Comparison of ENCODE assay signal across 19 mouse cellular contexts in genomic region chr12:85955062-85955461, GRCm38 (mm10).
DNase-seq lines count a peak whose midpoint lies in the region; ATAC-seq and TF ChIP-seq lines count a peak whose summit lies in the region.
"Had no signal": no experiment of that assay in that cellular context is flagged by ENCODE, and none has a peak within 500 bp of the region (broad histone marks: within the 10 kb centered on the region; RNA-seq: fewer than 3 reads in every experiment).

No protein-coding gene starts in this region.

- no peaks in the 10 kb centered on the region for H3K9me3 ChIP-seq in hindbrain, postnatal 0 days (ENCODE audit: low read length)
- no peaks in the 10 kb centered on the region for H3K9me3 ChIP-seq in hindbrain, embryonic 11.5 days (ENCODE audit: control insufficient read depth, low read length)
- no peaks in the 10 kb centered on the region for H3K9me3 ChIP-seq in limb, embryonic 13.5 days
- H3K9me3 ChIP-seq: embryonic facial prominence, embryonic 12.5 days; forebrain, embryonic 12.5 days; heart, embryonic 13.5 days; hindbrain, embryonic 13.5 days had no signal

- 0 out of 2 replicates have a peak, but pooled peaks have one; percentile 7 for TF ChIP-seq CTCF in hindbrain, postnatal 0 days (IDR thresholded peaks at IDR 0.05; ENCODE audit: low read depth)
- no peak; the same call in 1 of the 2 replicates for TF ChIP-seq CTCF in left cerebral cortex, adult 2 months (IDR thresholded peaks at IDR 0.05)
- peak; percentile 32; the same call in 1 of the 2 replicates for TF ChIP-seq CTCF in embryonic fibroblast, embryonic 13.5 days (IDR thresholded peaks at IDR 0.05; ENCODE audit: borderline replicate concordance, insufficient read depth, low read length)

- H3K36me3 ChIP-seq in hindbrain, postnatal 0 days (ENCODE audit: insufficient read depth, low read length), result no peaks in the 10 kb centered on the region
- no peaks in the 10 kb centered on the region for H3K36me3 ChIP-seq in hindbrain, embryonic 11.5 days (ENCODE audit: control insufficient read depth, insufficient read depth, low read length)
- H3K36me3 ChIP-seq in limb, embryonic 13.5 days, result peaks cover 3% of the 10 kb centered on the region; the same call in 1 of the 2 replicates
- H3K36me3 ChIP-seq: embryonic facial prominence, embryonic 12.5 days; forebrain, embryonic 12.5 days had no signal

- 70% methylated on average over 8 of the region's 8 CpGs for WGBS in hindbrain, postnatal 0 days
- WGBS in hindbrain, embryonic 11.5 days, result 70% methylated on average over 8 of the region's 8 CpGs
- WGBS in limb, embryonic 13.5 days, result 48% methylated on average over 8 of the region's 8 CpGs

- H3K4me3 ChIP-seq in hindbrain, postnatal 0 days (ENCODE audit: low read length), result no peak overlapping the region
- H3K4me3 ChIP-seq in hindbrain, embryonic 11.5 days (ENCODE audit: low read depth, low read length), result no peak overlapping the region
- no peak overlapping the region for H3K4me3 ChIP-seq in left cerebral cortex, adult 2 months
- H3K4me3 ChIP-seq in embryonic fibroblast, embryonic 13.5 days (ENCODE audit: insufficient read depth, low read length), result no peak overlapping the region
- no peak overlapping the region for H3K4me3 ChIP-seq in limb, embryonic 13.5 days
- H3K4me3 ChIP-seq: embryonic facial prominence, embryonic 12.5 days; forebrain, embryonic 12.5 days; heart, embryonic 13.5 days; hindbrain, embryonic 13.5 days had no signal

- intact Hi-C loops in left cerebral cortex, adult 2 months (cut with DNase I), result no loop called here
- intact Hi-C loops in left cerebral cortex, postnatal 4 days (cut with DNase I), result loop anchor here (5.0 kb wide), 1 partner anchor 122 kb away; the partner anchor contains the start of gene Tgfb3

- no peak for DNase-seq in hindbrain, postnatal 0 days (ENCODE audit: low spot score)
- DNase-seq in hindbrain, embryonic 11.5 days (ENCODE audit: low spot score), result no peak
- DNase-seq in left cerebral cortex, adult 2 months (ENCODE audit: extremely low spot score in 1 of 2, low spot score in 2 of 2), result no peak
- DNase-seq in left cerebral cortex, postnatal 4 days, result no peak
- DNase-seq in adrenal gland, postnatal 14 days, result no peak
- no peak for DNase-seq in thymus, postnatal 4 days
- DNase-seq: adrenal gland, postnatal 10 days; cerebellum, adult 11-12 months; cerebellum, adult 9-10 months; cerebellum, postnatal 25 days; forebrain, postnatal 0 days; gastrocnemius, postnatal 14 days; heart, postnatal 4 days had no signal

- no peak for ATAC-seq in hindbrain, postnatal 0 days
- no peak for ATAC-seq in hindbrain, embryonic 11.5 days (ENCODE audit: low FRiP score)
- no peak for ATAC-seq in limb, embryonic 13.5 days (ENCODE audit: low FRiP score, low read depth)
- ATAC-seq: forebrain, postnatal 0 days had no signal

- H3K9ac ChIP-seq in hindbrain, postnatal 0 days (replicated peaks; ENCODE audit: low read length), result no peak overlapping the region
- no peak overlapping the region for H3K9ac ChIP-seq in hindbrain, embryonic 11.5 days (ENCODE audit: low read depth, low read length)
- no peak overlapping the region for H3K9ac ChIP-seq in limb, embryonic 13.5 days
- H3K9ac ChIP-seq: embryonic facial prominence, embryonic 12.5 days; forebrain, embryonic 12.5 days; forebrain, postnatal 0 days; heart, embryonic 13.5 days; hindbrain, embryonic 13.5 days had no signal

- H3K27ac ChIP-seq in hindbrain, postnatal 0 days, result no peak overlapping the region
- H3K27ac ChIP-seq in hindbrain, embryonic 11.5 days (ENCODE audit: low read depth, low read length), result no peak overlapping the region
- peak overlapping the region; percentile 56 for H3K27ac ChIP-seq in left cerebral cortex, adult 2 months
- no peak overlapping the region for H3K27ac ChIP-seq in embryonic fibroblast, embryonic 13.5 days (ENCODE audit: insufficient read depth, low read length)
- peak overlapping the region; percentile 53; the same call in 1 of the 2 replicates for H3K27ac ChIP-seq in limb, embryonic 13.5 days
- H3K27ac ChIP-seq: embryonic facial prominence, embryonic 12.5 days; forebrain, embryonic 12.5 days; heart, embryonic 13.5 days; hindbrain, embryonic 13.5 days had no signal

- no peaks in the 10 kb centered on the region for H3K27me3 ChIP-seq in hindbrain, postnatal 0 days (ENCODE audit: insufficient read depth, low read length)
- no peaks in the 10 kb centered on the region for H3K27me3 ChIP-seq in hindbrain, embryonic 11.5 days (ENCODE audit: control insufficient read depth, insufficient read depth, low read length)
- no peaks in the 10 kb centered on the region for H3K27me3 ChIP-seq in limb, embryonic 13.5 days
- H3K27me3 ChIP-seq: embryonic facial prominence, embryonic 12.5 days; forebrain, embryonic 12.5 days; heart, embryonic 13.5 days; hindbrain, embryonic 13.5 days had no signal

- TF ChIP-seq POLR2A in embryonic fibroblast, embryonic 13.5 days (IDR thresholded peaks at IDR 0.05; ENCODE audit: low read depth, low read length), result no peak

- H3K4me2 ChIP-seq in hindbrain, postnatal 0 days (ENCODE audit: low read depth, low read length), result no peak overlapping the region
- no peak overlapping the region for H3K4me2 ChIP-seq in hindbrain, embryonic 11.5 days (replicated peaks; ENCODE audit: low read depth, low read length)
- no peak overlapping the region for H3K4me2 ChIP-seq in limb, embryonic 13.5 days (replicated peaks)
- H3K4me2 ChIP-seq: embryonic facial prominence, embryonic 12.5 days; forebrain, embryonic 12.5 days; heart, embryonic 13.5 days; hindbrain, embryonic 13.5 days had no signal

- no peaks in the 10 kb centered on the region for H3K4me1 ChIP-seq in hindbrain, postnatal 0 days (ENCODE audit: insufficient read depth, low read length)
- no peaks in the 10 kb centered on the region for H3K4me1 ChIP-seq in hindbrain, embryonic 11.5 days (replicated peaks; ENCODE audit: control insufficient read depth, insufficient read depth, low read length)
- H3K4me1 ChIP-seq in embryonic fibroblast, embryonic 13.5 days (ENCODE audit: control insufficient read depth, insufficient read depth, low read length), result peaks cover 22% of the 10 kb centered on the region
- H3K4me1 ChIP-seq in limb, embryonic 13.5 days, result peaks cover 46% of the 10 kb centered on the region
- H3K4me1 ChIP-seq: hindbrain, embryonic 13.5 days had no signal

Comparison
In these comparisons a context has a peak if more than half of its experiments do, and no peak if none do; other contexts are left out.
1. H3K27ac ChIP-seq: peak in left cerebral cortex, adult 2 months (single experiment) and limb, embryonic 13.5 days (single experiment); none in hindbrain, postnatal 0 days (single experiment), hindbrain, embryonic 11.5 days (single experiment) and embryonic fibroblast, embryonic 13.5 days (single experiment).